Mouse (Mus musculus) liver, postnatal 0 days (tissue): ENCODE measurements around the gene Macrod1.

Experiments
- CTCF ChIP-seq: sonication (generic); IDR thresholded peaks from 2 replicates; pipeline ENCODE4 v1.5.1; 2016; ENCODE audit warnings: antibody characterized with exemption, low read depth
- EP300 ChIP-seq: IDR thresholded peaks from 2 replicates; pipeline ENCODE4 v1.6.1; 2016; ENCODE audit warnings: antibody characterized with exemption, low read depth, mild to moderate bottlenecking

DNA sequence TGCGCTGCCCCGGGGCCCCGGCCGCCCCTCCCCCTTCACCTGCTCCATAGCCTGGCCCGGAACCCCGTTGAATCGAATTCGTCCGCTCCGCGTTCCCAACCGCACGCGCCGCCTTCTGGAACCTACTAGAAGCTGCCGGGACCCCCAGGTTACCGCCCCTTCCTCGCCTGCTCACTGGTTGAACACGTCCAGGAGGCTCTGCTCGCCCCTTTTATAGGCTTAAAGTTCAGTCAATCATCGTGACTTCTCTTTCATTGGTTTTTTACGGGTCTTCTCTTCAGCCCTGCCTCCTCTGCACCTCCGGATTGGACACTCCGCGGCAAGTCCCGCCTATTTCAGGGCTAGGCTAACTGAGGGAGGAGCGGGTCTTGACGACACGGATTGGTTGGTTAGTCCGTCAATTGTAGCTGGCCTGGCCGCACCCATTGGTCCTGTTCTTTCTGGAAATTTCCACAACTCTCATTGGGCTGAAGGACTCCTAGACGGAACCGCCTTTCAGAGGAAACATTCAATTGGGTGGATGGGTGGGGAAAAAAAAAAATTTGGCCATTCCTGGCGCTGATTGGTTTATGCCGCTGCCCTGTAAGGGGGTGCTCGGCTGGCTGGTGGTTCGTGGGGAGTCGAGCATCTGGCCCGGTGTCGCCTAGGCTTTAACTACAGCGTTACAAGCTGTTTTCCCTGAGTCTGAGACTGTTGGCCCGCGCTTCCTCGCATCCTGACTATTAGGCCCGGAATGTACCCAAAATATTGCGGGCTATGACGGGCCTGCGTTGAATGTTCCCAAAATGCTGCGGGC, 16.6 kb upstream of the Macrod1 start, which contains the start of gene Stip1:
- TF ChIP-seq CTCF = peak; percentile 70
- peak; percentile 57; the same call in 1 of the 2 replicates for TF ChIP-seq EP300
